Mouse (Mus musculus): ENCODE data around the gene Ccn6. TPM values are rescaled to one million over a fixed set of nuclear protein-coding genes. Genes with fewer than 3 reads are reported as not detected.

The Ccn6 gene
- polyA plus RNA-seq, 1 experiment, result 0.16 TPM

DNA sequence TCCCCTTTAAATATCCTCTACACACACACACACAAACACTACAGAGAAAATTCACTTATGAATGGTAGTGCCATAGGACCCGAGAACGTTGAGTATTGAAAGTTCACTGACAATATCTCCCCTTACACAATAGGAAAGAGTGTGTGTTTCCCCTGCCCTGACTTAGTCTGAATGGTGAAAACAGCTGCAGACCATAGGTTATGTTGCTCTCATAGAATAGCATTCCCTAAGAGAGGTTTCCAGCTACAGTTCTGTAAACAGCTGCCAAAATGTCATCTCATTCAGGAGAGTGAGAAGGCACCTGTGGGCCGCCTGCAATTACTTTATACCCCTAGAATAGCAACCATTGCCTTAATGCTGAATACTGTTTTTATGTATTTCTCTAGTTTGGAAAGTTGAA lies 57.2 kb downstream of the Ccn6 start:
- TF ChIP-seq POLR2A (IDR thresholded peaks at IDR 0.05; ENCODE audit: low read depth, low read length) (no peak), CTCF (conservative IDR thresholded peaks at IDR 0.05; ENCODE audit: insufficient read depth, insufficient read length, low read depth, low read length) (no peak)
- Histone ChIP-seq H3K4me1 (ENCODE audit: control insufficient read depth, insufficient read depth, low read length) (no peaks in the 10 kb centered on the region), H3K27me3 (replicated peaks; ENCODE audit: control insufficient read depth, insufficient read depth, low read length) (no peaks in the 10 kb centered on the region), H3K27ac (ENCODE audit: insufficient read depth, low read depth, low read length) (no peak overlapping the region), H3K4me3 (ENCODE audit: insufficient read depth, low read depth, low read length) (no peak overlapping the region), H3K36me3 (ENCODE audit: control insufficient read depth, insufficient read depth, low read length) (no peaks in the 10 kb centered on the region)
- 76% methylated on average over 3 of the region's 3 CpGs for WGBS
- DNase-seq, result no peak

DNA sequence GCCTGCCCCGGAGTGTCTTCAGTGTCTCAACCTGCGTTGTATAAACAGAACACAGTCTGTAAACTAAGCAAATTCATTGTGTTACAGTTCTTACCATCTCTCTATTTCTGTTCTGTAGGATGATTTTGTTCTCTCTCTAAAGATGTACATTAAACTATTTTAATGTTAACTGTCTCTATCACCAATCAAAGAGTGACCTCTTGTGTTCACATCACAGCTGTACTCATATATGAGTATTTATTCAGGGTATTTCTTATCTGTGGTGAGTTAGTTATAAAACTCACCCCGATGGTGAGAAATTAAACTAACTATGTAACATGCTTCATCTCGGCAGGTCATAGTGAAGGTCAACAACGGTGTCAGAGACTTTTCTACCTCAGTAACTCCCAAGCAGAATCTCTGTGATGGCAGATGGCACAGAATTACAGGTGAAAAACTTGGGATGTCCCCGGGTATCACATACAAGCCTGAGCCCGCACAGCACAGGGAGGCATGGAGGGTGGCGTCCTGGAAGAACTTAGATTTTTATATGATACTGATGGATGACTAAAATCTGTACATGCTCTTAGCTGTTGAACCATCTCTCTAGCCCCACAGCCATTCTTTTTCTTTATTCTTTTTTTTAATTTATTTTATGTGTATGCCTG lies 58.7 kb downstream of the Ccn6 start:
- 87% methylated on average over 8 of the region's 8 CpGs for WGBS
- Histone ChIP-seq H3K27me3 (replicated peaks; ENCODE audit: control insufficient read depth, insufficient read depth, low read length) (no peaks in the 10 kb centered on the region), H3K4me1 (ENCODE audit: control insufficient read depth, insufficient read depth, low read length) (no peaks in the 10 kb centered on the region), H3K27ac (ENCODE audit: insufficient read depth, low read depth, low read length) (no peak overlapping the region), H3K4me3 (ENCODE audit: insufficient read depth, low read depth, low read length) (no peak overlapping the region), H3K36me3 (ENCODE audit: control insufficient read depth, insufficient read depth, low read length) (no peaks in the 10 kb centered on the region)
- DNase-seq, result no peak
- TF ChIP-seq POLR2A (IDR thresholded peaks at IDR 0.05; ENCODE audit: low read depth, low read length) (no peak), CTCF (conservative IDR thresholded peaks at IDR 0.05; ENCODE audit: insufficient read depth, insufficient read length, low read depth, low read length) (no peak)

Other genes with a start within 250 kb of the Ccn6 start
- gene Lama4, start 198.3 kb downstream of the Ccn6 start, polyA plus RNA-seq (2012; rRNA removed), result 8.1 and 9.0 TPM in 2 replicates
- gene Fam229b, start 29.9 kb downstream of the Ccn6 start, polyA plus RNA-seq (2012; rRNA removed), result 5.4 and 7.2 TPM in 2 replicates
- gene Tube1, start 29.8 kb downstream of the Ccn6 start, polyA plus RNA-seq (2012; rRNA removed), result 1.3 TPM in 2 replicates
- gene Fyn, start 205.1 kb upstream of the Ccn6 start, polyA plus RNA-seq (2012; rRNA removed), result 10.6 and 12.9 TPM in 2 replicates